In genomic region chr7:107044407-107044806, GRCm38 (mm10) we compare ENCODE assay signal across 31 mouse cellular contexts. TPM values are rescaled to one million over a fixed set of nuclear protein-coding genes. Genes with fewer than 3 reads are reported as not detected.
"Had no signal": no experiment of that assay in that cellular context is flagged by ENCODE, and none has a peak within 500 bp of the region (broad histone marks: within the 10 kb centered on the region; RNA-seq: fewer than 3 reads in every experiment).

No protein-coding gene starts in this region.

- ATAC-seq: liver, embryonic 12.5 days; midbrain, embryonic 15.5 days had no signal

- H3K27me3 ChIP-seq: limb, embryonic 13.5 days; liver, embryonic 12.5 days; liver, embryonic 15.5 days; lung, embryonic 15.5 days; midbrain, embryonic 12.5 days; midbrain, embryonic 15.5 days; stomach, embryonic 15.5 days had no signal

- H3K4me2 ChIP-seq: limb, embryonic 13.5 days; liver, embryonic 12.5 days; liver, embryonic 15.5 days; lung, embryonic 15.5 days; midbrain, embryonic 12.5 days; midbrain, embryonic 15.5 days; stomach, embryonic 15.5 days had no signal

- H3K27ac ChIP-seq: kidney, postnatal 0 days; layer of hippocampus, adult 2 months; limb, embryonic 10.5 days; limb, embryonic 13.5 days; liver, embryonic 12.5 days; liver, embryonic 15.5 days; lung, embryonic 15.5 days; macrophage; midbrain, embryonic 12.5 days; midbrain, embryonic 15.5 days; stomach, embryonic 15.5 days had no signal

- H3K9ac ChIP-seq: limb, embryonic 13.5 days; liver, embryonic 12.5 days; liver, embryonic 15.5 days; lung, embryonic 15.5 days; midbrain, embryonic 12.5 days; midbrain, embryonic 15.5 days; stomach, embryonic 15.5 days had no signal

- H3K9me3 ChIP-seq: limb, embryonic 10.5 days; limb, embryonic 13.5 days; liver, embryonic 12.5 days; liver, embryonic 15.5 days; lung, embryonic 15.5 days; midbrain, embryonic 12.5 days; midbrain, embryonic 15.5 days; stomach, embryonic 15.5 days had no signal

- H3K4me3 ChIP-seq: layer of hippocampus, adult 2 months; limb, embryonic 10.5 days; limb, embryonic 13.5 days; liver, embryonic 12.5 days; liver, embryonic 15.5 days; lung, embryonic 15.5 days; midbrain, embryonic 12.5 days; midbrain, embryonic 15.5 days; myocyte; stomach, embryonic 15.5 days had no signal

- DNase-seq: kidney, adult 2 months; kidney, postnatal 25 days; layer of hippocampus, adult 9-11 months; liver; lung, adult 18-20 months; lung, postnatal 14 days; right cerebral cortex, adult 18-20 months; right cerebral cortex, postnatal 14 days; right cerebral cortex, postnatal 4 days; thymus, postnatal 25 days had no signal

- H3K4me1 ChIP-seq: limb, embryonic 10.5 days; limb, embryonic 13.5 days; liver, embryonic 12.5 days; liver, embryonic 15.5 days; lung, embryonic 15.5 days; midbrain, embryonic 12.5 days; midbrain, embryonic 15.5 days; stomach, embryonic 15.5 days had no signal

- H3K36me3 ChIP-seq: limb, embryonic 10.5 days; limb, embryonic 13.5 days; liver, embryonic 12.5 days; liver, embryonic 15.5 days; lung, embryonic 15.5 days; midbrain, embryonic 12.5 days; midbrain, embryonic 15.5 days; stomach, embryonic 15.5 days had no signal

RNA-seq across cellular contexts. Expression of gene Olfr713, which starts 13.4 kb away (rescaled TPM):
- total RNA-seq: layer of hippocampus, adult 2 months; layer of hippocampus, postnatal 25 days; left cerebral cortex, adult 18-20 months; left cerebral cortex, postnatal 25 days; megakaryocyte-erythroid progenitor cell, adult 5-6 weeks had no signal
- polyA plus RNA-seq: kidney, adult 2 months; kidney, embryonic 14.5 days; kidney, postnatal 0 days; limb, embryonic 10.5 days; limb, embryonic 13.5 days; liver, embryonic 12.5 days; liver, embryonic 15.5 days; lung, embryonic 15.5 days; macrophage; midbrain, embryonic 12.5 days; midbrain, embryonic 15.5 days; myocyte; neural tube, embryonic 11.5 days; neural tube, embryonic 14.5 days; stomach, embryonic 15.5 days had no signal

RNA-seq across cellular contexts. Expression of gene Olfr714, which starts 26.4 kb away (rescaled TPM):
- total RNA-seq: layer of hippocampus, adult 2 months; layer of hippocampus, postnatal 25 days; left cerebral cortex, adult 18-20 months; left cerebral cortex, postnatal 25 days; megakaryocyte-erythroid progenitor cell, adult 5-6 weeks had no signal
- polyA plus RNA-seq: kidney, adult 2 months; kidney, embryonic 14.5 days; kidney, postnatal 0 days; large intestine, adult 2 months; limb, embryonic 10.5 days; limb, embryonic 13.5 days; liver, embryonic 12.5 days; liver, embryonic 15.5 days; lung, embryonic 15.5 days; macrophage; midbrain, embryonic 12.5 days; midbrain, embryonic 15.5 days; myocyte; neural tube, embryonic 11.5 days; neural tube, embryonic 14.5 days; stomach, embryonic 15.5 days; thymus, postnatal 0 days had no signal

RNA-seq across cellular contexts. Expression of gene Olfr2, which starts 38.5 kb away (rescaled TPM):
- total RNA-seq: layer of hippocampus, adult 2 months; layer of hippocampus, postnatal 25 days; left cerebral cortex, adult 18-20 months; left cerebral cortex, postnatal 25 days; megakaryocyte-erythroid progenitor cell, adult 5-6 weeks had no signal
- polyA plus RNA-seq: kidney, adult 2 months; kidney, embryonic 14.5 days; kidney, postnatal 0 days; large intestine, adult 2 months; limb, embryonic 10.5 days; limb, embryonic 13.5 days; liver, embryonic 12.5 days; liver, embryonic 15.5 days; lung, embryonic 15.5 days; macrophage; midbrain, embryonic 12.5 days; midbrain, embryonic 15.5 days; myocyte; neural tube, embryonic 11.5 days; neural tube, embryonic 14.5 days; stomach, embryonic 15.5 days; thymus, postnatal 0 days had no signal

RNA-seq across cellular contexts. Expression of gene Olfr17, which starts 48.6 kb away (rescaled TPM):
- total RNA-seq: layer of hippocampus, adult 2 months; layer of hippocampus, postnatal 25 days; left cerebral cortex, adult 18-20 months; left cerebral cortex, postnatal 25 days; megakaryocyte-erythroid progenitor cell, adult 5-6 weeks had no signal
- polyA plus RNA-seq: kidney, adult 2 months; kidney, embryonic 14.5 days; kidney, postnatal 0 days; large intestine, adult 2 months; limb, embryonic 10.5 days; limb, embryonic 13.5 days; liver, embryonic 12.5 days; liver, embryonic 15.5 days; lung, embryonic 15.5 days; macrophage; midbrain, embryonic 12.5 days; midbrain, embryonic 15.5 days; myocyte; neural tube, embryonic 11.5 days; neural tube, embryonic 14.5 days; stomach, embryonic 15.5 days; thymus, postnatal 0 days had no signal
